Mouse (Mus musculus): ENCODE data around the gene B4galt2. TPM values are rescaled to one million over a fixed set of nuclear protein-coding genes. Genes with fewer than 3 reads are reported as not detected.

Gene B4galt2
- total and polyA plus RNA-seq, 2 experiments from 2014 or later, result 92.9 to 337 TPM

- no peak for TF ChIP-seq CTCF (IDR thresholded peaks at IDR 0.05)
- Histone ChIP-seq H3K9me3 (ENCODE audit: low read length) (no peaks in the 10 kb centered on the region), H3K4me3 (ENCODE audit: low read depth, low read length) (no peak overlapping the region), H3K36me3 (ENCODE audit: insufficient read depth, low read length) (peaks cover 10% of the 10 kb centered on the region), H3K27me3 (ENCODE audit: insufficient read depth, low read length) (no peaks in the 10 kb centered on the region), H3K9ac (replicated peaks; ENCODE audit: low read length, poor library complexity, severe bottlenecking) (no peak overlapping the region), H3K4me1 (ENCODE audit: insufficient read depth, low read length) (no peaks in the 10 kb centered on the region; the same call in 1 of the 2 replicates), H3K4me2 (ENCODE audit: low read depth, low read length, poor library complexity, severe bottlenecking) (no peak overlapping the region), H3K27ac (ENCODE audit: low read depth, low read length) (no peak overlapping the region)
- 80% methylated on average over 10 of the region's 10 CpGs for WGBS
- ATAC-seq (ENCODE audit: low FRiP score) (no peak), DNase-seq (ENCODE audit: low spot score) (no peak)
These were observed 31.0 kb downstream of the B4galt2 start for GRCm38 (mm10) chr4:117852152-117852868.

- no peaks in the 10 kb centered on the region for H3K27me3 ChIP-seq (ENCODE audit: insufficient read depth, low read length)
- TF ChIP-seq CTCF (IDR thresholded peaks at IDR 0.05), result 0 out of 2 replicates have a peak, but pooled peaks have one; percentile 2
- H3K9me3 ChIP-seq (ENCODE audit: low read length), result no peaks in the 10 kb centered on the region
- no peak overlapping the region for H3K4me3 ChIP-seq (ENCODE audit: low read depth, low read length)
- 72% methylated on average over 7 of the region's 7 CpGs for WGBS
- H3K9ac ChIP-seq (replicated peaks; ENCODE audit: low read length, poor library complexity, severe bottlenecking), result no peak overlapping the region
- no peaks in the 10 kb centered on the region; the same call in 1 of the 2 replicates for H3K4me1 ChIP-seq (ENCODE audit: insufficient read depth, low read length)
- no peak overlapping the region for H3K27ac ChIP-seq (ENCODE audit: low read depth, low read length)
- no peak overlapping the region for H3K4me2 ChIP-seq (ENCODE audit: low read depth, low read length, poor library complexity, severe bottlenecking)
- DNase-seq (ENCODE audit: low spot score), result peak; percentile 30
- H3K36me3 ChIP-seq (ENCODE audit: insufficient read depth, low read length), result no peaks in the 10 kb centered on the region
- ATAC-seq (ENCODE audit: low FRiP score), result no peak
These were observed 32.4 kb downstream of the B4galt2 start for GRCm38 (mm10) chr4:117850871-117851270.

GRCm38 (mm10) chr4:117850176-117850575 lies 33.1 kb downstream of the B4galt2 start:
- H3K27me3 ChIP-seq (ENCODE audit: insufficient read depth, low read length), result no peaks in the 10 kb centered on the region
- H3K4me1 ChIP-seq (ENCODE audit: insufficient read depth, low read length), result no peaks in the 10 kb centered on the region; the same call in 1 of the 2 replicates
- ATAC-seq (ENCODE audit: low FRiP score) (no peak), DNase-seq (ENCODE audit: low spot score) (peak; percentile 46)
- no peak overlapping the region for H3K9ac ChIP-seq (replicated peaks; ENCODE audit: low read length, poor library complexity, severe bottlenecking)
- no peaks in the 10 kb centered on the region for H3K36me3 ChIP-seq (ENCODE audit: insufficient read depth, low read length)
- no peaks in the 10 kb centered on the region for H3K9me3 ChIP-seq (ENCODE audit: low read length)
- TF ChIP-seq CTCF (IDR thresholded peaks at IDR 0.05), result no peak
- WGBS, result 77% methylated on average over 7 of the region's 7 CpGs
- H3K27ac ChIP-seq (ENCODE audit: low read depth, low read length), result peak overlapping the region; percentile 52
- H3K4me3 ChIP-seq (ENCODE audit: low read depth, low read length), result no peak overlapping the region
- no peak overlapping the region for H3K4me2 ChIP-seq (ENCODE audit: low read depth, low read length, poor library complexity, severe bottlenecking)

- Histone ChIP-seq H3K27me3 (ENCODE audit: insufficient read depth, low read length) (no peaks in the 10 kb centered on the region), H3K4me3 (ENCODE audit: low read depth, low read length) (no peak overlapping the region), H3K4me2 (ENCODE audit: low read depth, low read length, poor library complexity, severe bottlenecking) (no peak overlapping the region), H3K9ac (replicated peaks; ENCODE audit: low read length, poor library complexity, severe bottlenecking) (no peak overlapping the region), H3K27ac (ENCODE audit: low read depth, low read length) (peak overlapping the region; percentile 52), H3K9me3 (ENCODE audit: low read length) (no peaks in the 10 kb centered on the region), H3K4me1 (ENCODE audit: insufficient read depth, low read length) (no peaks in the 10 kb centered on the region; the same call in 1 of the 2 replicates), H3K36me3 (ENCODE audit: insufficient read depth, low read length) (no peaks in the 10 kb centered on the region)
- TF ChIP-seq CTCF (IDR thresholded peaks at IDR 0.05), result no peak
- DNase-seq (ENCODE audit: low spot score) (peak; percentile 66), ATAC-seq (ENCODE audit: low FRiP score) (peak; percentile 74)
- 18% methylated on average over 5 of the region's 5 CpGs for WGBS
These were observed 33.8 kb downstream of the B4galt2 start for GRCm38 (mm10) chr4:117849506-117849905.

- no peak for TF ChIP-seq CTCF (IDR thresholded peaks at IDR 0.05)
- Histone ChIP-seq H3K36me3 (ENCODE audit: insufficient read depth, low read length) (no peaks in the 10 kb centered on the region), H3K4me3 (ENCODE audit: low read depth, low read length) (no peak overlapping the region), H3K9me3 (ENCODE audit: low read length) (no peaks in the 10 kb centered on the region), H3K4me2 (ENCODE audit: low read depth, low read length, poor library complexity, severe bottlenecking) (no peak overlapping the region), H3K9ac (replicated peaks; ENCODE audit: low read length, poor library complexity, severe bottlenecking) (no peak overlapping the region), H3K27me3 (ENCODE audit: insufficient read depth, low read length) (no peaks in the 10 kb centered on the region), H3K4me1 (ENCODE audit: insufficient read depth, low read length) (no peaks in the 10 kb centered on the region; the same call in 1 of the 2 replicates), H3K27ac (ENCODE audit: low read depth, low read length) (peak overlapping the region; percentile 47)
- peak; percentile 39; the same call in 1 of the 2 replicates for ATAC-seq (ENCODE audit: low FRiP score)
- peak; percentile 48 for DNase-seq (ENCODE audit: low spot score)
- WGBS, result 56% methylated on average over 17 of the region's 17 CpGs
These were observed 34.2 kb downstream of the B4galt2 start for GRCm38 (mm10) chr4:117849063-117849462.

- ATAC-seq (ENCODE audit: low FRiP score) (no peak), DNase-seq (ENCODE audit: low spot score) (peak; percentile 78)
- WGBS, result 29% methylated on average over 2 of the region's 2 CpGs
- H3K9ac ChIP-seq (replicated peaks; ENCODE audit: low read length, poor library complexity, severe bottlenecking), result no peak overlapping the region
- no peak overlapping the region for H3K4me2 ChIP-seq (ENCODE audit: low read depth, low read length, poor library complexity, severe bottlenecking)
- H3K27ac ChIP-seq (ENCODE audit: low read depth, low read length), result peak overlapping the region; percentile 2; the same call in 1 of the 2 replicates
- no peaks in the 10 kb centered on the region for H3K27me3 ChIP-seq (ENCODE audit: insufficient read depth, low read length)
- H3K36me3 ChIP-seq (ENCODE audit: insufficient read depth, low read length), result peaks cover 7% of the 10 kb centered on the region; the same call in 1 of the 2 replicates
- H3K4me3 ChIP-seq (ENCODE audit: low read depth, low read length), result no peak overlapping the region
- no peaks in the 10 kb centered on the region; the same call in 1 of the 2 replicates for H3K4me1 ChIP-seq (ENCODE audit: insufficient read depth, low read length)
- H3K9me3 ChIP-seq (ENCODE audit: low read length), result no peaks in the 10 kb centered on the region
- TF ChIP-seq CTCF (IDR thresholded peaks at IDR 0.05), result no peak
These were observed 36.3 kb downstream of the B4galt2 start for GRCm38 (mm10) chr4:117847011-117847410.

All from midbrain, postnatal 0 days (tissue).